Mouse (Mus musculus): ENCODE results near the gene Olfr1417. TPM values are rescaled to one million over a fixed set of nuclear protein-coding genes. Genes with fewer than 3 reads are reported as not detected.

Olfr1417 gene
- polyA plus RNA-seq, 1 experiment from 2014 or later = not detected

Other genes with a start within 250 kb of the Olfr1417 start
- gene Ms4a6d, start 234.4 kb downstream of the Olfr1417 start, polyA plus RNA-seq (2015; fragmentation: Nextera tagmentation; extraction: Ambion mirVana) = 5.7 and 6.8 TPM in 2 replicates
- 0.20 and 0.35 TPM in 2 replicates for gene Ms4a2, start 215.5 kb downstream of the Olfr1417 start, polyA plus RNA-seq (2015; fragmentation: Nextera tagmentation; extraction: Ambion mirVana)
- gene Ms4a3, start 198.4 kb downstream of the Olfr1417 start, polyA plus RNA-seq (2015; fragmentation: Nextera tagmentation; extraction: Ambion mirVana) = 0.23 TPM in 1 of 2 replicates, not detected in the other
- not detected in 2 replicates for gene Oosp2, start 178.7 kb downstream of the Olfr1417 start, polyA plus RNA-seq (2015; fragmentation: Nextera tagmentation; extraction: Ambion mirVana)
- not detected in 2 replicates for gene Oosp1, start 148.1 kb downstream of the Olfr1417 start, polyA plus RNA-seq (2015; fragmentation: Nextera tagmentation; extraction: Ambion mirVana)
- not detected in 2 replicates for gene Oosp3, start 142.2 kb downstream of the Olfr1417 start, polyA plus RNA-seq (2015; fragmentation: Nextera tagmentation; extraction: Ambion mirVana)
- gene Gif, start 91.7 kb downstream of the Olfr1417 start, polyA plus RNA-seq (2015; fragmentation: Nextera tagmentation; extraction: Ambion mirVana) = 0.70 and 1.3 TPM in 2 replicates
- gene Mrpl16, start 68.8 kb downstream of the Olfr1417 start, polyA plus RNA-seq (2015; fragmentation: Nextera tagmentation; extraction: Ambion mirVana) = 36.2 and 40.4 TPM in 2 replicates
- 17.6 and 19.3 TPM in 2 replicates for gene Stx3, start 19.8 kb downstream of the Olfr1417 start, polyA plus RNA-seq (2015; fragmentation: Nextera tagmentation; extraction: Ambion mirVana)
- gene Olfr1418, start 21.8 kb upstream of the Olfr1417 start, polyA plus RNA-seq (2015; fragmentation: Nextera tagmentation; extraction: Ambion mirVana) = not detected in 2 replicates
- gene Olfr1419, start 35.9 kb upstream of the Olfr1417 start, polyA plus RNA-seq (2015; fragmentation: Nextera tagmentation; extraction: Ambion mirVana) = not detected in 2 replicates
- gene Olfr1420, start 47.3 kb upstream of the Olfr1417 start, polyA plus RNA-seq (2015; fragmentation: Nextera tagmentation; extraction: Ambion mirVana) = 0.05 TPM in 1 of 2 replicates, not detected in the other
- gene Patl1, start 73.2 kb upstream of the Olfr1417 start, polyA plus RNA-seq (2015; fragmentation: Nextera tagmentation; extraction: Ambion mirVana) = 18.9 and 19.0 TPM in 2 replicates
- gene Osbp, start 126.7 kb upstream of the Olfr1417 start, polyA plus RNA-seq (2015; fragmentation: Nextera tagmentation; extraction: Ambion mirVana) = 3.1 and 4.0 TPM in 2 replicates
- not detected in 2 replicates for gene Olfr1423, start 202.1 kb upstream of the Olfr1417 start, polyA plus RNA-seq (2015; fragmentation: Nextera tagmentation; extraction: Ambion mirVana)
- gene Olfr1424, start 223.5 kb upstream of the Olfr1417 start, polyA plus RNA-seq (2015; fragmentation: Nextera tagmentation; extraction: Ambion mirVana) = not detected in 2 replicates
- gene Olfr1425, start 238.5 kb upstream of the Olfr1417 start, polyA plus RNA-seq (2015; fragmentation: Nextera tagmentation; extraction: Ambion mirVana) = not detected in 2 replicates

Data from lung, embryonic 16.5 days (tissue).